Mouse (Mus musculus) G1E (cell line): ENCODE results near the gene Tdp2. TPM values are rescaled to one million over a fixed set of nuclear protein-coding genes. Genes with fewer than 3 reads are reported as not detected.

ENCODE experiments used
- ATAC-seq: 2 replicates; pipeline ENCODE4 v1.8.0; 2016; ENCODE audit warnings: mild to moderate bottlenecking; ENCODE audit not compliant: insufficient number of reproducible peaks, poor library complexity, low FRiP score, severe bottlenecking; ENCODE audit errors: extremely low read depth
- DNase-seq: peaks from one replicate; pipeline ENCODE4 v3.0.0; 2012; ENCODE audit warnings: low spot score
- H3K27me3 ChIP-seq: 2 replicates; pipeline ENCODE4 v1.6.1; 2012; ENCODE audit warnings: mild to moderate bottlenecking, low read length, inconsistent platforms; ENCODE audit not compliant: insufficient read depth
- H3K36me3 ChIP-seq: replicated peaks from 2 replicates; pipeline ENCODE3; 2012; ENCODE audit warnings: mild to moderate bottlenecking, inconsistent platforms
- H3K4me1 ChIP-seq: 2 replicates; pipeline ENCODE4 v1.6.1; 2012; ENCODE audit warnings: low read depth, low read length, inconsistent platforms, mixed read lengths; ENCODE audit not compliant: insufficient read depth
- H3K4me3 ChIP-seq: 2 replicates; pipeline ENCODE4 v1.5.1; 2012; ENCODE audit warnings: low read depth, mild to moderate bottlenecking, inconsistent platforms, low read length, moderate library complexity, mixed read lengths
- H3K9me3 ChIP-seq: replicated peaks from 2 replicates; pipeline ENCODE4 v1.6.1; 2012; ENCODE audit warnings: inconsistent platforms
- CTCF ChIP-seq: IDR thresholded peaks from 2 replicates; pipeline ENCODE4 v1.5.1; 2012; ENCODE audit warnings: low read depth, low read length, inconsistent platforms, mixed read lengths
- GATA1 ChIP-seq: IDR thresholded peaks from 2 replicates; pipeline ENCODE4 v1.6.1; 2012; ENCODE audit warnings: borderline replicate concordance, low read length, inconsistent platforms, mixed read lengths
- GATA2 ChIP-seq: IDR thresholded peaks from 2 replicates; pipeline ENCODE4 v1.6.1; 2012; ENCODE audit warnings: low read depth, low read length, inconsistent platforms, borderline replicate concordance
- POLR2AphosphoS5 ChIP-seq: IDR thresholded peaks from 2 replicates; pipeline ENCODE4 v1.6.1; 2012; ENCODE audit warnings: low read depth, low read length, inconsistent platforms; ENCODE audit not compliant: insufficient replicate concordance
- TAL1 ChIP-seq: conservative IDR thresholded peaks from 2 replicates; pipeline ENCODE4 v1.6.1; 2012; ENCODE audit warnings: low read depth, low read length, inconsistent platforms, mixed read lengths
- polyA plus RNA-seq: library from polyadenylated mRNA; stranded (reverse); fragments of >175 nt; gene quantifications from 2 replicates; pipeline ENCODE4 v1.2.3, GENCODE M21; 2012
- total RNA-seq, 2 experiments: library from RNA; stranded (forward) in 1 of 2; stranded (reverse) in 1 of 2; fragments of 200-1000 nt in 1 of 2; fragments of >200 nt in 1 of 2; fragmentation: Nextera tagmentation in 1 of 2; gene quantifications; 2 replicates each; pipeline ENCODE4 v1.2.3; 2014 to 2017

Gene Tdp2
- total and polyA plus RNA-seq, 3 experiments, result 49.6 to 89.3 (median 84.6) TPM

GRCm38 (mm10) chr13:24866430-24867402 is 35.2 kb downstream of the Tdp2 start:
- no peak for ATAC-seq
- H3K4me3 ChIP-seq, result no peak overlapping the region
- DNase-seq, result no peak

DNA sequence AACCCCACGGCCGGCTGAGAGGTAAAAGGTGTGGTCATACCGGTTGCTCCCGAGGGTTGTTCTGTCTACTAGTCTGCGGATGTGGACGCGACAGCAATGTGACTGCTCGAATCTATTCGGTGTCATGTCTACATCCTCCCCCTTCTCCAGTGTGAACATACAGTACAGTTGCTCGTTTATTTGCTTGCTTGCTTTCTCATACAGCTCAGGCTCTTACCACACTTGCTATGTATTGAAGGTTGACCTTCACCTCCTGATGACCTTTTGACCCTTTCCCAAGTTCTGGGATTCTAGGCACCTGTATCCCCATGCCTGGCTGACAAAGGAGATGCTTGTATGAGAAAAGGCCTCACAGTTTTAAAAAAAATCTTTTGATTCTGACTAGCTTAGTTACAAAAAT is 36.3 kb downstream of the Tdp2 start:
- no peaks in the 10 kb centered on the region for H3K36me3 ChIP-seq
- no peak overlapping the region for H3K4me3 ChIP-seq
- DNase-seq (no peak), ATAC-seq (no peak)
- peaks cover 8% of the 10 kb centered on the region for H3K4me1 ChIP-seq
- H3K27me3 ChIP-seq, result peaks cover 32% of the 10 kb centered on the region
- TF ChIP-seq TAL1, result no peak
- TF ChIP-seq GATA2, result no peak
- TF ChIP-seq GATA1, result no peak
- no peak for TF ChIP-seq CTCF
- TF ChIP-seq POLR2AphosphoS5, result no peak
- H3K9me3 ChIP-seq, result no peaks in the 10 kb centered on the region

More at GRCm38 (mm10) chr13:24866430-24867402, 35.2 kb downstream of the Tdp2 start:
- TF ChIP-seq CTCF, result no peak
- no peak for TF ChIP-seq POLR2AphosphoS5
- no peak for TF ChIP-seq GATA2
- TF ChIP-seq TAL1, result no peak
- TF ChIP-seq GATA1, result no peak
- no peaks in the 10 kb centered on the region for H3K9me3 ChIP-seq
- H3K27me3 ChIP-seq, result peaks cover 26% of the 10 kb centered on the region
- H3K4me1 ChIP-seq, result peaks cover 8% of the 10 kb centered on the region
- H3K36me3 ChIP-seq, result no peaks in the 10 kb centered on the region

GRCm38 (mm10) chr13:24868233-24868632 is 36.8 kb downstream of the Tdp2 start:
- Histone ChIP-seq H3K27me3 (peaks cover 36% of the 10 kb centered on the region), H3K4me3 (no peak overlapping the region), H3K36me3 (no peaks in the 10 kb centered on the region), H3K4me1 (peaks cover 8% of the 10 kb centered on the region), H3K9me3 (no peaks in the 10 kb centered on the region)
- TF ChIP-seq TAL1 (no peak), CTCF (no peak), GATA1 (no peak), GATA2 (no peak), POLR2AphosphoS5 (no peak)
- ATAC-seq, result no peak
- DNase-seq, result no peak

DNA sequence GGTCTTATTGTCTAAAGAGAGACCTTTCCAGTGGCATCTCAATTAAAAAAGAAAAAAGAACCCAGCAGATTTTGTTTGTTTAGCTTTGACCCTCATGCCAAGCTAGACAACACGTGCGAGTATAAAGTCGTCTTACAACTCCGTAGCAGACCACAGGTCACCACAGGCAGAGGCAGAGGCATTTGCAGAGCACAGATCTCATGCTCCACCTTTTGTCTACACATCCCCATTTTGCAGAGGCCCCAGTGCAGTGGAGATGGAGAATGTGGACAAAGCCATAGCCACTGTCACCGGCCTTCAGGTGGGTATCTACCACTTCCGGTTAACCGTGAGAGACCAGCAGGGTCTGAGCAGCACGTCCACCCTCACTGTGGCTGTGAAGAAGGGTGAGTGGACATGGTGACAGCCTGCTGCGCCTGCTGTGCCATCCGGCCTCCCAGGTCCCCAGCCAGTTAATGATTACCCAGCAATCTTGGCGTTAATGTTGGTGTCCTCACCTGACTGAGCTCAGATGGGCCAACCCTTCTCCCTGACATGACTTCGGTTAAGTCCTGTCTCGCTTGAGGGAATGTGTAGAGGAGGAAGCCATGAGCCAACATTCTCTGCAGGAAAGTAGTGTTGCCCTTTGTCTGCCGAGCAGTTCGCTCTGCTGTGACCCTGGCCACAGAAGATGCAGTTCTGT is 48.0 kb downstream of the Tdp2 start:
- TF ChIP-seq TAL1 (no peak), POLR2AphosphoS5 (no peak), CTCF (no peak), GATA1 (no peak), GATA2 (no peak)
- Histone ChIP-seq H3K36me3 (no peaks in the 10 kb centered on the region), H3K4me3 (no peak overlapping the region), H3K9me3 (no peaks in the 10 kb centered on the region; the same call in 1 of the 2 replicates), H3K27me3 (peaks cover 13% of the 10 kb centered on the region), H3K4me1 (no peaks in the 10 kb centered on the region)
- no peak for ATAC-seq
- no peak for DNase-seq

- DNase-seq (no peak), ATAC-seq (no peak)
- H3K36me3 ChIP-seq, result no peaks in the 10 kb centered on the region
- peaks cover 13% of the 10 kb centered on the region for H3K27me3 ChIP-seq
- no peak for TF ChIP-seq TAL1
- TF ChIP-seq CTCF, result no peak
- TF ChIP-seq POLR2AphosphoS5, result no peak
- no peak for TF ChIP-seq GATA1
- no peak for TF ChIP-seq GATA2
- no peaks in the 10 kb centered on the region for H3K4me1 ChIP-seq
- no peak overlapping the region for H3K4me3 ChIP-seq
- H3K9me3 ChIP-seq, result no peaks in the 10 kb centered on the region; the same call in 1 of the 2 replicates
Measured at GRCm38 (mm10) chr13:24880208-24880607, 48.7 kb downstream of the Tdp2 start.

- Histone ChIP-seq H3K27me3 (peaks cover 9% of the 10 kb centered on the region), H3K4me3 (no peak overlapping the region), H3K9me3 (no peaks in the 10 kb centered on the region; the same call in 1 of the 2 replicates), H3K4me1 (no peaks in the 10 kb centered on the region), H3K36me3 (no peaks in the 10 kb centered on the region)
- ATAC-seq (no peak), DNase-seq (no peak)
- TF ChIP-seq POLR2AphosphoS5 (no peak), GATA1 (no peak), CTCF (no peak)
Measured at GRCm38 (mm10) chr13:24880704-24881103, 49.2 kb downstream of the Tdp2 start.
